Mouse (Mus musculus) thymus, adult 18-20 months (tissue): ENCODE results near the gene 2210407C18Rik.

ENCODE experiments used
- DNase-seq, 2 experiments: peaks; one replicate each; pipeline ENCODE4 v3.0.0; 2022; ENCODE audit warnings: mixed read lengths in 2 of 2

2210407C18Rik gene

DNA sequence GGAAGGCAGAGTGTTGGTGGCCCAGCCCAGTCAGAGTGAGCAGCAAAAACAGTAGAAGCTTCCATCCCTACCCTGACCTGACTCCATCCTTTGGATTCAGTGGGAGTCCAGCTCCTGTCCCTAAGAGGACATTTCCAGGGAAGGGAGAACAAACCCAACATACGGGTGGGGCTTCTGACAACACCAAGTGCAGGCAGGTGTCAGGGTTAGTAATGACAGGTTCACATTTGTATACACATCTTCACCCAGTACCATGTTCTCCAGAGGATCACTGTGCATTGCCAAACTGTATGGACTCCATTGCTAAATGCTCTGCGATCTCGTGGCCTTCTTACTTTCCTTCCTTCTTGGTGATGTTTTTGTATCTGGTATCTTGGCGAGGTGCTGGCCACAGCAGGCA, at the start of gene 2210407C18Rik:
Gene 2210407C18Rik, minus strand, starts transcription at position 101 of the 400 bp plus-strand sequence.
- no peak for DNase-seq

DNA sequence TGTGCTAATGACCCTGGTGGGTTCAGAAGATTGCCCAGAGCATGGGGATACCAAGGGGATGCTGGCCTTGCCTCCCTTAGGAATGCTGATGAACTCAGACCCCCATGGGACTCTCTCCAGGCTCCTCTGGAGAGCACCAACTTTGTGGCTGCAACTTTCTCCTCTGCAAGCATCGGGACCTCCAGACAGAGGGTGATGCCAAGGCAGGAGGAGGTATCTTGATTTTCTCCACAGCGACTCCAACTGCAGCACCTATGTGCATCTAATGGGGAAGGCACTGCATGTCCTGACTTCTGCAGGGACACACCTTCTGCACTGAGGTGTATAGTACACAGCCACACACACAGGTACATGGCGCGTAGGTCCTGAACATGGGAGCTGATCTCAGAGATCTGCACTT, 42.7 kb upstream of the 2210407C18Rik start, which contains the start of gene Olfr322:
Gene Olfr322, plus strand, starts transcription at position 187 of the 400 bp plus-strand sequence.
- DNase-seq: no peak

DNA sequence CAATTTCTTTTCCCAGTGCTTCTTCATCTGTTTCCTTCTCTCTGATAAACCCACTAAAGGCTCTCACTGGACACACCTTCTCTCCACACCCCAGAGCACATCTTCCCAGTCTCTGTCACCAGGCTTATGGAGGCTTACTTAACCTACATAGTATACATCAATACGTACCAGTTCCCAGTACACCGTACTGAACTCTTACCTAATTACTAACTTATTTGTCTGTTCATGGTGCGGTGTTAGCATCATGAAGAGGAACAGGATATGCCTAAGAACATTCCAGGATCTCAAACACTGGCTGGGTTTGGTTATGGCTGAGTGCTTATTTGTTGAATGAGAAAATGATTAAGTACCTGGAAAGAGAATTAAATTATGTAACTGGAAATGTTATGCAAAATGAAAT, 39.3 kb upstream of the 2210407C18Rik start:
- DNase-seq: no peak

DNA sequence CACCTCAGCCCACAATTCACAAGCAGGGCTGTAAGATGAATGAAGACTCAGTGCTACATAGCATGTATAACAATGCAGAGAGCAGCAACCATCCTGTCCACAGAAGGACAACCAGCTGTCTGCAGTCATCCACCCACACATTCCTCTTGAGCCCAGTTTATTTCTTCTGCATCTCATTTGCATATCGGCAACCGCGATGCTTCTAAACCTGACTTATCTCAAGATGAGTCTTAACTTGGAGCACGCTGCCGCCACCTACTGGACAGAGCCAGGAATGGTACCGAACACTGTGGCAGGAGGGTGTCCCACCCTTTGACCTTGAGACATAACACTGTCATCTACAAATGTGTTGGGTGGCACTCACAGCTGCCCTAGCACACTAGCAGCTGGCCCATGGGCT, 27.5 kb upstream of the 2210407C18Rik start:
- peak; percentile 13 to 18 for DNase-seq

DNA sequence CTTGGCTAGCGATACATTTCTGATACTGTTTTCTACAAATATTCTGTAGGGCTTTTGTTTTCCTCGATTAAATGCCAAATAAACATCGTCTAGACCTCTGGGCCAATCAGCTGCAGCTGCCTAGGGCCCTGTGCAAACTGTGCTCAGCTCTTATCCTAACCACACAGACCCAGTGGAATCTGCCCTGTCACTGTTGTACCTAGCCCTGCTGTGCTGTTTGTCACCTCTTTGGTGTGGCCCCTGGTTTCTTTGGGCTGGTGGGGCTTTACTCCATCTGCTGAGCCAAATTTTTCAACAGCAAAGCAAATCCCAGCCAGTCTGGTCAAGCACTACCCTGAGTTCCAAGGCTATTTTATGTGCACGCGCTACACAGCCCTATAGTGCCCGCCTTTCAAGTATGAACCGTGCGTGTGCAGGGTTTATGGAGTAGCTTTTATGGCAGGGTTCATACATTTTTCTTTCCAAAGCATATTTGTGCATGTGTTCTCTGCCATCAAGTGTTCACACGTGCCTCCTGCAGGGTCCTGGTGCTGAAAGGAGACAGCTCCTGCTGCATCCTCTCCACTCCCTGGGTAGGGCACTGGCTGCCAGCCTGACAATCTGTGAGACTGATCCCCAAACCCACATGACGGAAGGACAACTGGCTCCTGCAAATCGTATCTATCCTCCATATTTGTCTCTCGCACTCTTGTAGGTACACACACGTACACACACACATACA, 25.9 kb upstream of the 2210407C18Rik start:
- DNase-seq: no peak

DNA sequence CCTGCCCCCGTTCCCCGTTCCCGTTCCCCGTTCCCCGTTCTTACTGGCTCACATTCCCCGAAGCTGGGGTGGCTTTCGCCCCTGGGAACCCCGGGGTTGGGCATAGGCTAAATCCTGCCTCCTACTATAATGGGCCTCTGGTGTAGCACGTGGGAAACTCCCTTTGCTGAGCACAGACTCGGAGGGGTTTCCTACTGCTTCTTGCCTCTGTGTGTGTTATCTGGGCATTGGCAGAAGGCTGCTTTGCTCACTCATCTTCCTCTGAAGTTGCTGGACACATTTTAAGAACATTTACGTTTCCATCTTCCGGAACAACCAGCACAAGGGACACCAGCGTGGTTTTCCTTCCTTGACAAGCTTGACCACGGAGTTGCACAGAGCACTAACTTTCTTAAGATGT, 25.2 kb upstream of the 2210407C18Rik start:
- no peak for DNase-seq

DNA sequence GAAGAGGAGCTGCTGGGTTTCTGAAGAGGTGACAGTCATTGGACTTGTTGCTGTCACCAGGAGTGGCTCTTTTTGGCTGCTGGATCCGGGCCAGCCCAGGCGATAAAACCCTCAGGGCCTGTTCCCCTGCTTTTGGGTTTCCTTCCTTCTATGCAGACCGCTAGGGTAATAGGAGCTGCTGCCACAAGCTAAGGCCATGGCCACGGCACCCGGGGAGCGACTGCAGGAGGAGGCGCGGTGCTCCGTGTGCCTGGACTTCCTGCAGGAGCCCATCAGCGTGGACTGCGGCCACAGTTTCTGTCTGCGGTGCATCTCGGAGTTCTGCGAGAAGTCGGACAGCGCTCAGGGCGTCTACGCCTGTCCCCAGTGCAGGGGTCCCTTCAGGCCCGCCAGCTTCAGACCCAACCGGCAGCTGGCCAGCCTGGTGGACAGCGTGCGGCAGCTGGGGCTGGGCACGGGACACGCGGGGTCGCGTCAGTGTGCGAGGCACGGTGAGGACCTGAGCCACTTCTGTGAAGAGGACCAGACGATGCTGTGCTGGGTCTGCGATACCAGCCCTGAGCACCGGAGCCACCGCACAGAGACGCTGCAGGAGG, 24.5 kb upstream of the 2210407C18Rik start, which contains the start of gene Trim58:
Gene Trim58, plus strand, starts transcription at position 194 of the 596 bp plus-strand sequence.
- no peak for DNase-seq

DNA sequence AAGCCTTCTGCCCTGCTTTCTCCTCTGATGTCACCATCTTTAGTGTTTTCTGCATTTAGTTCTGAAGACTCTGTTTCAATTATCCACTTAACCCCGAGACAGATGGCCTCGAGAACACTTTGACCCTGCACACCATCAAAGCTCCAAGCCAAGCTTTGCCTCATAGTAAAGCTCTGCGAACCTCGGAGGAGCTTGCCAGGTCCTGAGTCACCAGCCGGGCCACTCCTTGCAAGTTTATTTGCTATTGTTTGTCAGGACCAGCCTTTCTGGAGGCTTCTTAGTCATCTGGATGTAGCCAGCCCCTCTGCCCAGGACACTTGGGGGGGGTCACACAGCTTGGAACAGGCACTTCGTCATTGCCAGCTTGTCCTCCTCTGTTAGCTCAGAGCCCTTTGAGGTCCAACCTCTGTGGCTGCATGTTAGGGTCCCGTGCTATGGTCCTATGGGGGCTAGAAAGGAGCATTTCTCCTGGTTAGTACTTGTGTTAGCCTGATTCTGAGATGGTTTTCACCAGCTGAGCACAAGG, 22.4 kb upstream of the 2210407C18Rik start:
- no peak for DNase-seq

DNA sequence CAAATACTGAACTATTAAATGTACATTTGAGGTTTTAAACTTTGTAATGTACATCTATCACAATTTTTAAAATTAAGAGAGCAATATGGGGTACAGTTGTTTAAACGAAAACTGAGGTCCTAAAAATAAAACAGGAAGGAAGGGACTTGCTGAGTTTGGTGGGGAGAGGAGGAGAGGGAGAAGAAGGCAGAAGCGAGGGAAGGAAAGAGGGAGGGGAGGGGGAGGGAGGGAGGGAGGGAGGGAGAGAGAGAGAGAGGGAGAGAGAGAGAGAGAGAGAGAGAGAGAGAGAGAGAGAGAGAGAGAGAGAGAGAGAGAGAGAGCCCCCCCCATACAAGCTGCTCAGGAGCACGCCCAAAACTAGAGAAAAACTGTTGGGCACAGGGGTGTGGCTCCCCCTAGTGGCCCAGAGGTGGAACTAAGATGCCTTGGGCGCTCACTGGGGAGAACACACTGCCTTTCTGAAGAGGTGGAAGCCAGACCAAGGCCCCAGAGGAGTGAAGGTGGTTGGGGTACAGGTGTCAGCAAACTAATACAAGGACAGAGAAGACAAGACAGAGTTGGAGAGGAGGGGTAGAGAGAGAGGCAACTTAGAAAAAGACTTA, 20.6 kb upstream of the 2210407C18Rik start:
- DNase-seq: peak; percentile 13 to 28

DNA sequence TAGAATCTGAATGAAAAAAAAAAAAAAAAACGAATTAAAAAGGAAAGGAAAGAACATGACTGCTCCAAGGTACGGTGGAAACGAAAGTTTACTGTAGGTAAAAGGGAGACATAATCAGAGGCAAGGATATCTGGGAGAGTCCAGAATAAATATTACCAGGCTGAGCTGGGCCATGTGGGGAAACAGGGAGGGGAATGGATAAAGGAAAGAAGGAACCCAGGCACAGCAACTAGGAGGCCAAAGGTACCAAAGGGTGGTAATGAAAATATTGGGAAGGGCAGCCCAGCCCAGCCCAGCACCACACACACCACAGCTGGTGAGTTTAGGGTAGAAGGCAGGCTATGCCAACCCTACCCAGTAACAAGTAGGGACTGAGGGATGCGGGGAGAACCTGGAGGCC, 19.0 kb upstream of the 2210407C18Rik start:
- DNase-seq: no peak

DNA sequence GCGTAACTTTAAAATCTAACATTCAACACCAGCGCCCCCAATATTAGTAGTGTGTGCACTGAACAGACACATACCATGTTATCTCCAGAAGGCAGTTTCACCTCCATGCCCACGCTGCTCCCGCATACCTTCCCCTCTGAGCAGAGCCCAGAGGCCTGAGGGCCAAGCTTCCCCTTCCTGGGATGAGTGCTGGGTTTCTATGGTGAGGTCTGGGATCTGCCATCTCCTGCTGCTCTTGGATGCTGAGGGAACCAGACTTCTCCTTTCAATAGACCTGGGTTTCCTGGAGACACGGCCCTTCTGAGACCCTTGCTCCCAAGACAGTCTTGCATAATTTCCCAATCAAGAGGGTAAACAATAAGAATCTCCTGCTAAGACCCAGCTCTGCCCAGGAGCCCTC, 14.5 kb upstream of the 2210407C18Rik start, which contains the start of gene Olfr323:
Gene Olfr323, minus strand, starts transcription at position 101 of the 400 bp plus-strand sequence.
- no peak for DNase-seq

DNA sequence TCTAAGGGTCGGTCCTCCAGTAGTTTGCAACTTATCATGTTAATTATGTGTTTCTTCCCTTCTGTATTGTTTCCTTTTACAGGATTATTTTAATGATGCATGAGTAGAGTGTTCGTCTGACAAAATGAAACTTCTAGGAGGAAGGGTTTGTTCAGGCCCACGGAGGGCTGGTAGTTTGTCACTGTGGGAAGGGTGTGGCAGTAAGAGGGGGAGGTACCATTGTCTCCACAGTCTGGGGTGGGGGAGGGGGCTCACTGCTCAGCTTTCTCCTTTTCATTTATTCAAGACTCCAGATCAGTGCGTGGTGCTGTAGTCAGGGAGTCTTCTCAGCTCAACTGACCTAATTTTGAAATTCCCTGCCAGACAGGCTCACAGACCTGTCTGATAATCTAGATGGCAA, 10.3 kb upstream of the 2210407C18Rik start:
- DNase-seq: no peak

DNA sequence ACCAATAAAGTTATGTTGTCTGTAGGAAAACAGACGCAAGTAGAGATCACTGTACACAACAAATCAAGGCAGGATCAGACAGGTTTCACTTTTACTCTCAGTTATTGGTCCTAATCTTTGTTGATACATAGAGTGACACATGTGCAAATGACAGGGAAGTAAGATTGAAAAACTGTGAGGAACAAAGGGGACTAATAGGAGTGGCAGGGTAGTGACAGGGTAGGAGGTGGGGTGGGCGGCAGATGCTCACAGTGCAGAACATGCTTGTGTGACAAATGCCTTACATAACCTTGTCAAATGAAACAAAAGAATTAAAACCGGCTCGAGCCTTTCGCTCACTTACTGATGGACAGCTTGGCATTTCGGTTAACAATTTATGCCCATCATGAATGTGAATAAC, 2.9 kb upstream of the 2210407C18Rik start:
- DNase-seq: no peak

DNA sequence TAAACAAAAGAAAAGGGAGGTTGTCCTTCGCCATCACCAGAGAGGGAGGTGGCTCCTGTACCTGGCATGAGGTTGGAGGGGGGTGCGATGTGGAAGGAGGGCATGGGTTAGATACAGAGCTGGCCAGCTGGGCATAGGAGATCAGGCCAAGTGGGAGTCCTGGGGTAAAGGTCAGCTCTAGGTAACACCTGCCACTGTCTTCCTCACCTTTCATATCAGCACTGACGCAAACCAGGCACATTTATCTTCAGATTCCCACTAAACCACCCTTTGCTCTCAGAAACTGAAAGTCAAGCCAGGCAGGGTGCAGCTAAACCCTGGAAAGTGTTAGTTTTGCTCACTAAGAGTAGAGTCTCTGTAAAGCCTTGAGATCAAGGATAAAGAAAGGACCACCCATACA, 2.5 kb upstream of the 2210407C18Rik start:
- DNase-seq: no peak

DNA sequence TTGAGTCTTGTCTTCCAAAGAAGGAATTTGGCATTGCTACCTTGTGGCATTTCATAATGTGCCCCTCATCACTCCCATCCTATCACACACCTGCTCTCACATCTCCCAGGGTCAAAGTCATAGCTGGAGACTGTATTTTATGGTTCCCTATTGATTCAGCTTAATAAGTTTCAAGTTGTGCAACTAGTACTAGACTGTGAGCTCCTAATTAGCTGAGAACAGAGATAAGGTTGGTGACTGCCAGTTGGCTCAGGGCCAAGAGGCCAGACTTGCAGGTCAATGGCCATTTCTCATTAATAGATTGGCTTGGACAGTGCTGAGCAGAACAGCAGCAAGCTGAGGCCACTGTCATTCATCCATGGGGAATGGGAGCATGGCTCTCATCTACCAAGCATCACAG, 1.3 kb downstream of the 2210407C18Rik start:
- no peak for DNase-seq

DNA sequence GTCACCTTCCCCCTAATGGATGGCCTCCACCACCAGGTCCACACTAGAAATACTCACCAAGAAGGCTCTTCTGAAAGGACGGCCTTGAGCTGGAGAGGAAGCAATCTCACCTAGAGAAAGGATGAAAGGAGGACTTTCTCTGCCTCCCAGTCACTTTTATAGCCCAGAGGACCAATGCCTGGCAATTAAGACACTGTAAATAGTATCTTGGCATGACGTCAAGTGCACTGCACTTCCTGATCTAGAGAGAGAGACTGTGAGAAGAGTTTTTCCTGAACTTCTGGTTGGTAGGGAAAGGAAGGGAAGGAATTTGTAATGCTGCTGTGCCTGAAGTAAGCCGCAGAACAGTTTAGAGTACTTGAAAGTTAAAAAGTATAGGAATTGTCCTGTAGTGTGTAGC, 2.5 kb downstream of the 2210407C18Rik start:
- no peak for DNase-seq

DNA sequence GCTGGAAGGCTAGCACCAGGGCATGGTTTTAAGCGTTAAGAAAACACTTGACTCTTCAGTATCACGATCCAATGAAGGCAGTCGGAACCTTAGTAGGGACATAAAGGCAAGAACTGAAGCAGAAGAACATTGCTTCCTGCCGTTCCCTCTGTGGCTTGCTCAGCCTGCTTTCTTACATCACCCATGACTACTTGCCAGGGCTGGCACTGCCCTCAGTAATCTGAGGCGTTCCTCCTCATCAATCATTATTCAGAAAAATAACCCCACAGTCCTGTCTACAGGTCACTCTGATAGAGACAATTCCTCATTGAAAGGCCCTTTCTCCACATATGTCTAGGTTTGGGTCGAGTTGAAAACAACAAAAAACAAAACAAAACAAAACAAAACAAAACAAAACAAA, 8.8 kb downstream of the 2210407C18Rik start:
- DNase-seq: no peak

DNA sequence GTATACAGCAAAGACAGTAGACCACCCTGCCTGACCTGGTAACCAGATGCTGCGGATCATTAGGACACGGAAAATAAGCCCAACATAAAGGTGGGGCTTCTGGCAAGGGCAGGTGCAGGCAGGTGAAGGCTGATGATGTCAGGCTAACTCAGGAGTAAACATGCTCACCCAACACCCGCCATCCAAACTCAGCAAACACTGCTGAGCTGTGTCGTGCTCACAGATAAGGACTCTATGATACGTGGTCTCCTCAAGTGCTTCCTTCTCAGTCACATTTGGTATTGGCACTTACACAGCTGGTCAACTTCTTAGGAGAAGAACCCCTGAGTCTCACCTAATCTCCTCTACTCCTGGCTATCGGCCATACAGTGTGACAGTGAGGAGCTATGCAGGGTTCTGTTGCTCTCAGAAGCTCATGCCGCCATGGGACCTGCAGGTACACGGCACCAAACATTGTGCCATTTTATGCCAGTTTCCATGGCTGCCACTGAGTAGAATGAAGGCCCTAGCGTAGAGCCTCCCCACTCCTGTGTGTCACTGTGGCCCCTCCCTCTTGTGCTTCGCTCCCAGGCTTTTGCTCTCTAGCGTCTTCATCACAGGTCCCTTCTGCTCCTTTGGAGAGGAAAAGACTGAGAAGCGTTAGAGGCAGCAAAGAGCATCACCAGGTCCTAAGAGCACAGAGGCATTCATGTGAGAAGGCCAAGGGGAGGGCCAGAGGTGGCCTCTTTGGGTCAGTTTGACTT, 9.5 kb downstream of the 2210407C18Rik start:
- DNase-seq: no peak

DNA sequence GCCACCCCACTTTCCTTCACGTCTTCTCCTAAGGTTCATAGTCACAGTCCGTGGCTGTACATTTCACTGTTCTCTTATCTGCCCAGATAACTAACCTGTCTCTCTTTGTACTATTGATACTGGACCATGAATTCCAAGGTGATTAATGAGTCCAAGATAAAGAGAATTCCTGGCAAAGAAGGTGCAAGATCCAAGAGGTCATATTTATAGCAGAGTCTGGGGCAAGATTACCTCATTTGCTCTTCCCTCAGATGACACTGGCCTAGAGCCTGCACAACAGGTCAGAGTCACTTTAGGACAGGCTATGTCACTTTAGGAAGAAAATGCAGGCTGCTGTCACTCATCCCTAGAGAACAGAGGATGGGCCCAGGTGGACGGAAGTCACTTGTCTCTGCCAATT, 10.6 kb downstream of the 2210407C18Rik start:
- DNase-seq: no peak

DNA sequence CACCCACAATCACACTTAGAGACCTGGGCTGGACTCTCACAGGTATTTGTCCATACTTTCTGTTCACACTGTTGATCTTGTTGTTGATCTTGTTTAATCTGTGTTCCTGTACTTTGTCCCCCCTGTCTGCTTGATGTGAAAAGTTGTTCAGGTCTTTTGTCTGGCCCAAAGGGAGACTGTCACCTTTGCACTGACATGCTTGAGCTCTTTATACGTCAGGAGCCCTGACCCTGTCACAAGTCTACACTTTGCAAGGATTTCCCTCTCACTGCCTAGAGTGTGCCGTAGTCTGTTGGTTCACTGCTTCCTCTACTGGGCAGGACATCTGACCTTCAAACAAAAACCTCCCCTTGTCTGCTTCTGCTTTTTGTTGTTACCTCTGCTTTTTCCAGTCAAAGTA, 11.2 kb downstream of the 2210407C18Rik start:
- no peak for DNase-seq

DNA sequence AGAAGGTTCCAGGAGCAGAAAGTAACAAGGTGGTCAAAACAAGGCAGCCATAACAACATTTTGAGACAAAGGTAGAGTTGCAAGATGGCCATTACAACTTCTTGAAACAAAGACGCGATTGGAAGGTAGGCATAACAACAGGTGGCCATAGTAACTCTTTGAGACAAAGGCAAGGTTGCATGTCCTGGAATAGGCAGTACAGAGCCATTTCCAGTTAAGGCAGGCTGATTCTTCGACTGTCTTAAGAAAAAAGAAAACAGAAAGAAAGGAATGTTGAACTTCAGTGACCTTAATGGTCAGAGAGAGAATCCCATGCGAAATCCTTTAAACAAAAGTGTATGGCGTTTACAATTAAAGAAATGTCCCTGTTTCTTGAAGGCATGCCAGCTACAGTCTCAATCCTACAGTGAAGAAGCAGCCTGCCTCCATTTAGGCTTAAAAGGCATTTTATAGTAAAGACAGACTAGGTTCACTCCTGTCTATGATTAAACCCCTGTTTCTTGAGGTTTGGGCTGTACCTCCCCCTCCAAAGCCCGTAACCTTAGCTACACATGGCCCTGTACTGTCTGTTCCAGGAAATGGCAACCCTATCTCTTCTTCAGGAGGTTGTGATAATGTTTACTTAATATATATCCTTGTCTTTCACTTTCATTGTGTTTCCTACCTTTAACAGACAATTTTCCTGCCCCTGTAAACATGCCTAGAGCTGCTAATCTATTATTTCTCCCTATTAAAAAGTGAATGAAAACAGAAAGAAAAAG, 12.9 kb downstream of the 2210407C18Rik start:
- no peak for DNase-seq

DNA sequence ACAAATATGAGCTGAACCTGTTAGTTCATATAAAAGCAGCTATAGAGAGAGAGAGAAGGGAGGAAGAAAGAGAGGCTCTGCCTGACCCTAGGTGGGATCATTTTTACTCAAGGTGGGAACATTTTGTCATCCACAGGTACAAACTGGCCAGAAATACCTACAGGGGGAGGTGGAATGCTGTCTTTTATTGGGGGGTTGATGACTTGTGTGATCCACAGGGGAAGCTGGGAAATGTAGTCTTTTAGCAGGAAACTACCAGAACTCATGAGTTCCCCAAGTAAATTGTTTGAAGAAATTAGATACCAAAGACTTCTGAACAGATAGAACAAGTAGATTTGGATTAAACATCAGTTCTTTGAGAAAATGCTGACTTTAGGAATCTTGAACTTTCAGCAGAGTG, 13.8 kb downstream of the 2210407C18Rik start:
- no peak for DNase-seq
